Mouse (Mus musculus) gastrocnemius, adult 2 months (tissue): ENCODE measurements around the gene Tmem41a. TPM values are rescaled to one million over a fixed set of nuclear protein-coding genes. Genes with fewer than 3 reads are reported as not detected.
"Not testable (repeated sequence)": the region's sequence is repeated elsewhere in the genome, so short reads cannot be mapped to it uniquely, and the experiment has no call there.

Source experiments
- DNase-seq: peaks from one replicate; pipeline ENCODE4 v3.0.0; 2022
- H3K27ac ChIP-seq: fragments of 200-600 bp; 2 replicates; pipeline ENCODE4 v1.8.1; 2022; ENCODE audit warnings: mild to moderate bottlenecking
- H3K4me3 ChIP-seq: fragments of 200-600 bp; 2 replicates; pipeline ENCODE4 v1.8.1; 2022; ENCODE audit warnings: mild to moderate bottlenecking, moderate library complexity
- CTCF ChIP-seq: fragments of 200-600 bp; IDR thresholded peaks from 2 replicates; pipeline ENCODE4 v1.8.1; 2022; ENCODE audit warnings: antibody characterized with exemption, mild to moderate bottlenecking, moderate library complexity
- intact Hi-C: fragments of 180-260 bp; cut with DNase I; formaldehyde crosslinking; loops from one replicate; pipeline ENCODE4 v1.15.1; 2025
- long read RNA-seq, 2 experiments: library from polyadenylated mRNA; stranded (forward); transcript quantifications; one replicate each; pipeline ENCODE4 v2.0.0; 2021
- total RNA-seq, 2 experiments: library from RNA; stranded (reverse); gene quantifications; 2 replicates each; pipeline ENCODE4 v1.2.3; 2021

Tmem41a gene
- total RNA-seq = 1 to 10 TPM; 3.6 to 4.9 TPM
- long read RNA-seq, experiment 1, partial matches to known transcripts = 0 of 3 reads
- long read RNA-seq, experiment 1, other reads (novel, unspliced or antisense) = 0 of 3 reads
- long read RNA-seq, experiment 2, partial matches to known transcripts = 0 of 4 reads
- long read RNA-seq, experiment 2, other reads (novel, unspliced or antisense) = 0 of 4 reads

GRCm38 (mm10) chr16:21946761-21947715, at the start of gene Tmem41a:
Tmem41a (minus strand) TSS chr16:21947552.
- intact Hi-C loops = loop anchor here (5.0 kb wide), 1 partner anchor 60 kb away; the partner anchor contains the start of gene Senp2
- DNase-seq = peak; percentile 93
- Histone ChIP-seq H3K27ac (peak within 1 kb of the TSS; percentile 91), H3K4me3 (peak within 1 kb of the TSS; percentile 85)
- no peak for TF ChIP-seq CTCF

GRCm38 (mm10) chr16:21996402-21996801, 49.0 kb upstream of the Tmem41a start:
- TF ChIP-seq CTCF = no peak
- no peak for DNase-seq
- no peak overlapping the region for H3K4me3 ChIP-seq
- H3K27ac ChIP-seq = no peak overlapping the region
- intact Hi-C loops = no loop called here

DNA sequence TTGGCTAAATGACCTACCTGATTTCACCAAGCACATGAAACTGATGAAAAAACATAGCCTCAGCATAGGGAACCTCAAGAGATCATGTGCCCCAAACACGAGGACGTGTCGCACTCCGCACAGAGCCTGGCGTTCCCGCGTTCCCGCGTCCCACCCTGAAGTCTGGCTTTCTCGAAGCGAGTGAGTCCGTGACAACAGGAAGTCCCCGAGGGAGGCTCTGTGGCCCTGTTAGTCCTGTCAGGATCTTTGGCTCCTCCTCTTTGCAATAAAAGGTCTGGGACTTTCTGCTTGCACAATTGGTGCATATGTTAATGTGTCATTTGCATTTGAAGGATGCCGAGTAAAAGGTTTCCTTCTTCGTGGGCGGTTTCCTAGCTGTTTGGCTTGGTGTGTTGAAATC, 48.0 kb upstream of the Tmem41a start, which contains the start of gene Liph:
Gene Liph (minus strand): TSS at position 360 of the 400 bp plus-strand sequence.
- Histone ChIP-seq H3K27ac (no peak within 1 kb of the TSS), H3K4me3 (peak within 1 kb of the TSS; percentile 44)
- DNase-seq = no peak
- TF ChIP-seq CTCF = no peak
- intact Hi-C loops = no loop called here

GRCm38 (mm10) chr16:21991774-21992173, 44.4 kb upstream of the Tmem41a start:
- no peak overlapping the region for H3K4me3 ChIP-seq
- no peak overlapping the region for H3K27ac ChIP-seq
- TF ChIP-seq CTCF = no peak
- DNase-seq = no peak
- intact Hi-C loops = no loop called here

- DNase-seq, H3K27ac ChIP-seq, H3K4me3 ChIP-seq, intact Hi-C loops: not testable (repeated sequence)
These were observed 43.5 kb upstream of the Tmem41a start for GRCm38 (mm10) chr16:21990893-21991292.

GRCm38 (mm10) chr16:21987956-21988355, 40.6 kb upstream of the Tmem41a start:
- DNase-seq = no peak
- H3K4me3 ChIP-seq = no peak overlapping the region
- H3K27ac ChIP-seq = no peak overlapping the region
- intact Hi-C loops = no loop called here
- no peak for TF ChIP-seq CTCF

- no peak for DNase-seq
- intact Hi-C loops = no loop called here
- no peak for TF ChIP-seq CTCF
- no peak overlapping the region for H3K4me3 ChIP-seq
- no peak overlapping the region for H3K27ac ChIP-seq
These were observed 38.8 kb upstream of the Tmem41a start for GRCm38 (mm10) chr16:21986191-21986590.

DNA sequence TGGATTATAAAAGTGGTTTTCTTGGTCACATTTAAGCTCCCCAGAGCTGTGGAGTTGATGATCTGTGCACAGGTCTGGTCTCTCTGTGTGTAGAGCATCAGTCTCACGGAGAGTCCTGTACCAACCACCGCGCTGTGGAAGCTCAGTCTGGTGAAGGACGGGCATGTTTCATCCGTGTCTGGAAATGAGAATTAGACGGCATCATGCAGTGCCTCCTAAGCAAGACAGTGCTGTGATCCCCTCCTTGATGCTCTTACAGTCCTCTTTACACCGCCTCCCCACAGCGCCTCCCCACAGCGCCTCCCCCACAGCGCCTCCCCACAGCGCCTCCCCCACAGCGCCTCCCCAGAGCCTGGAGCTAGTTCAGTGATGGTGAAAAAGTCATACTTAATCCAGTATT, 36.7 kb upstream of the Tmem41a start:
- Histone ChIP-seq H3K4me3 (no peak overlapping the region), H3K27ac (no peak overlapping the region)
- DNase-seq = no peak
- TF ChIP-seq CTCF = no peak
- intact Hi-C loops = no loop called here

DNA sequence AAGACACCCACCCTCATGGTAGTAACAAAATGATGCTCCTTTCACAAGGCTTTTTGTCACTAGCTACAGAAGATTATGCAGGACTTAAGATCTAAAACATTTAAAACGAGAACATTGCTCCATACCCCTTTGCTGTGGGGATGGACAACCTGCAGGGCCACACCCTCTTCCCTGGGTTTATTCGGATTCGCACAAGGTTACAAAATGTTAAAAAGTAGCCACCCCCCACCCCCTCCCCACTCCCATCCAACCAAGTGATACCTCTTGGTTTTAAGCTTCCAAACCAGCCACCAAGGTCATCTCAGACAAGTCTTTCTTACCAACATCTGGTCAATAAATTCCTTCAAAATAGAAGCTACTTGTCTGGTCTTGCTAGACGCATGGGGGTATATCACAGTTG, 36.2 kb upstream of the Tmem41a start:
- intact Hi-C loops = no loop called here
- Histone ChIP-seq H3K27ac (no peak overlapping the region), H3K4me3 (no peak overlapping the region)
- TF ChIP-seq CTCF = no peak
- no peak for DNase-seq

GRCm38 (mm10) chr16:21983146-21983545, 35.8 kb upstream of the Tmem41a start:
- H3K27ac ChIP-seq = no peak overlapping the region
- no peak for TF ChIP-seq CTCF
- no peak for DNase-seq
- H3K4me3 ChIP-seq = no peak overlapping the region
- intact Hi-C loops = no loop called here

DNA sequence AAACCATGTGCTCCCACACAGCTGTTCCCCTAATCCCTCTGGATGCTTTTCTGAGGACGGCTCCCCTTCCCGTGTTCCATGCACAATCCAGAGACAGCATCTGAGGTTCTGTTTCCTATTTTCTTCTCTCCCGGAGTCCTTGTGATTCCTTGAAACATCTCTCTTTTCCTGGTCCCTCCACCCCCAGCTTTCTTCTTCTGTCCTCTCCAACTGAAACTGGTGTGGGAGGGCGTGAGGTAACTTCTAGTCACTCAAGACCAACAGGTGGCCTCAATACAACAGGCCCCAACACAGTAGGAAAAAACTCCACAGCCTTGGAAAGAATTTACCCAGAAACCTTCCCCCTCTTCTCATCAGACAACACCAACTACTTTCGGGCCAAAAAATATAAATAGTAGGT, 30.0 kb upstream of the Tmem41a start:
- no peak overlapping the region for H3K27ac ChIP-seq
- TF ChIP-seq CTCF = no peak
- H3K4me3 ChIP-seq = no peak overlapping the region
- DNase-seq = no peak
- intact Hi-C loops = no loop called here

DNA sequence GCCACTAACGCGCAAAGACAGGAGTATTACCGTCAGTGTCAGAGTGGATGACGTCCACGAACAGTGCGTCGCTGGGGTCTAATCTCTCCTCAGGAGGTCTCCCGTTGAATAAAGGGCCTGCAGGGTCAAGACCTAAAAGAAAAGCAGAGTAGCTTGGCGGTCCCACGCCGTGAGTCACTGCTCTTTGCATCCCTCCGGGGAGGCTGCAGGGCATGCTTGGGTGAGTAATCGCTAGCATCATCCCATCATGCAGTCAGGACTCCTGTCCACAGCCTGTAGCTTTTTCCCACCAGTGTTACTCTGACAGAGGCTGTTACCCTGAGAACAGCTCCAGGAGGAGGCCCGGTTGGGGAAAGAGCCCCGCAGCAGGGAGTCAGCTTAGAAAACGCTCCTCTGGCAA, 28.9 kb upstream of the Tmem41a start:
- no peak overlapping the region for H3K27ac ChIP-seq
- H3K4me3 ChIP-seq = peak overlapping the region; percentile 29
- no peak for TF ChIP-seq CTCF
- no peak for DNase-seq
- intact Hi-C loops = no loop called here

GRCm38 (mm10) chr16:21971446-21971845, 24.1 kb upstream of the Tmem41a start:
- intact Hi-C loops = no loop called here
- TF ChIP-seq CTCF = no peak
- no peak overlapping the region for H3K27ac ChIP-seq
- no peak for DNase-seq
- H3K4me3 ChIP-seq = no peak overlapping the region
